17 mouse cellular contexts compared by ENCODE assay signal in genomic region chr1:155715366-155715765, GRCm38 (mm10).
"Had no signal": no experiment of that assay in that cellular context is flagged by ENCODE, and none has a peak within 500 bp of the region (broad histone marks: within the 10 kb centered on the region; RNA-seq: fewer than 3 reads in every experiment).

No protein-coding gene starts in this region.

- ATAC-seq: liver, embryonic 12.5 days; liver, postnatal 0 days; lung, postnatal 0 days; midbrain, embryonic 13.5 days; midbrain, embryonic 15.5 days; midbrain, embryonic 16.5 days had no signal

- DNase-seq: left cerebral cortex, postnatal 4 days; liver; liver, embryonic 13.5 days; liver, postnatal 0 days; lung, adult 18-20 months; lung, adult 2 months; lung, embryonic 14.5 days; lung, postnatal 10 days; lung, postnatal 14 days; lung, postnatal 36 days; lung, postnatal 4 days; midbrain, embryonic 14.5 days had no signal
